Mouse (Mus musculus) kidney, embryonic 15.5 days (tissue): ENCODE measurements around the gene Extl1. TPM values are rescaled to one million over a fixed set of nuclear protein-coding genes. Genes with fewer than 3 reads are reported as not detected.
A peak's percentile ranks its signal among the peaks of the same experiment; 100 is the strongest.

Source experiments
- ATAC-seq: fragments of 200-750 bp; cut with Nextera tagmentation; replicated peaks from 2 replicates; pipeline ENCODE4 v1.8.0; 2017; ENCODE audit warnings: moderate TSS enrichment; ENCODE audit not compliant: low FRiP score
- H3K27ac ChIP-seq: fragments of 300-500 bp; sonication (generic); 2 replicates; pipeline ENCODE4 v1.5.1; 2015; ENCODE audit warnings: mild to moderate bottlenecking, inconsistent platforms
- H3K27me3 ChIP-seq: fragments of 300-500 bp; sonication (generic); 2 replicates; pipeline ENCODE4 v1.6.1; 2015; ENCODE audit warnings: inconsistent platforms
- H3K36me3 ChIP-seq: fragments of 300-500 bp; sonication (generic); 2 replicates; pipeline ENCODE4 v1.6.1; 2015; ENCODE audit warnings: inconsistent platforms
- H3K4me1 ChIP-seq: fragments of 300-500 bp; sonication (generic); 2 replicates; pipeline ENCODE4 v1.6.1; 2015; ENCODE audit warnings: inconsistent platforms
- H3K4me2 ChIP-seq: fragments of 300-500 bp; sonication (generic); 2 replicates; pipeline ENCODE4 v1.6.1; 2015; ENCODE audit warnings: moderate library complexity, mild to moderate bottlenecking, inconsistent platforms
- H3K4me3 ChIP-seq: fragments of 300-500 bp; sonication (generic); replicated peaks from 2 replicates; pipeline ENCODE4 v1.5.1; 2015; ENCODE audit warnings: mild to moderate bottlenecking, inconsistent platforms
- H3K9ac ChIP-seq: fragments of 300-500 bp; sonication (generic); 2 replicates; pipeline ENCODE4 v1.6.1; 2015; ENCODE audit warnings: mild to moderate bottlenecking, inconsistent platforms
- H3K9me3 ChIP-seq: fragments of 300-500 bp; sonication (generic); replicated peaks from 2 replicates; pipeline ENCODE4 v1.6.1; 2016; ENCODE audit warnings: inconsistent platforms
- WGBS: fragments of 180-500 bp; shearing (Covaris S2); methylation state at CpG from one replicate; pipeline ENCODE4 v1.1.7; 2015; ENCODE audit warnings: mixed read lengths; 5-methylcytosine and 5-hydroxymethylcytosine counted together
- polyA plus RNA-seq: library from polyadenylated mRNA; unstranded; fragments of >200 nt; fragmentation: Nextera tagmentation; extraction: Ambion mirVana; gene quantifications from 2 replicates; pipeline ENCODE4 v1.2.1, GENCODE M21; 2015

Gene Extl1
- polyA plus RNA-seq, 1 experiment from 2014 or later: 0.53 TPM

- Histone ChIP-seq H3K27ac (no peak overlapping the region), H3K9me3 (no peaks in the 10 kb centered on the region), H3K4me3 (no peak overlapping the region), H3K27me3 (0 out of 2 replicates have a peak, but pooled peaks cover 2% of the 10 kb centered on the region), H3K9ac (no peak overlapping the region), H3K36me3 (no peaks in the 10 kb centered on the region), H3K4me1 (peaks cover 12% of the 10 kb centered on the region), H3K4me2 (no peak overlapping the region)
- WGBS: 69% methylated on average over 5 of the region's 5 CpGs
- ATAC-seq: no peak
Observed at GRCm38 (mm10) chr4:134319674-134320073, 64.0 kb downstream of the Extl1 start.

DNA sequence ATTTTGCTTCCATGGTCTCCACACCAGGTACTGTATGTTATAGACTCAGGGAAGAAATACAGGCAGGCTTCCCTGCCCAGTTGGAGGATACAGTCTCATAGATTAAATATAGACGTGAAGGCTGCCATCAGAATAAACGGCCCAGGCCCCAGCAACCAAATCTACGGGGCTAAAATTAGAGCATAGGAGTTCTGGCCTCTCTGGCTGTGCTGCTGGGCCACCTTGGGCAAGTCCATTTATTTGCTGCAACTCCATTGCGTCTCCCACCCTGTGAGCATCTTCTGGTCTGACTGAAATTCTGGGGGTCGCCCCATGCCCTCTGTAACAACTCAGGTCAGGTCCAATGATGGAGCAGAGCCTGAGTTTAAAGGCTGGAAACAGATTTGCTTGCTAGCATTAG lies 64.6 kb downstream of the Extl1 start:
- 0 out of 2 replicates have a peak, but pooled peaks cover 2% of the 10 kb centered on the region for H3K27me3 ChIP-seq
- H3K4me3 ChIP-seq: no peak overlapping the region
- H3K27ac ChIP-seq: no peak overlapping the region
- H3K4me1 ChIP-seq: peaks cover 14% of the 10 kb centered on the region
- H3K36me3 ChIP-seq: no peaks in the 10 kb centered on the region
- H3K4me2 ChIP-seq: no peak overlapping the region
- H3K9ac ChIP-seq: no peak overlapping the region
- no peak for ATAC-seq
- H3K9me3 ChIP-seq: no peaks in the 10 kb centered on the region
- 88% methylated on average over 5 of the region's 5 CpGs for WGBS

DNA sequence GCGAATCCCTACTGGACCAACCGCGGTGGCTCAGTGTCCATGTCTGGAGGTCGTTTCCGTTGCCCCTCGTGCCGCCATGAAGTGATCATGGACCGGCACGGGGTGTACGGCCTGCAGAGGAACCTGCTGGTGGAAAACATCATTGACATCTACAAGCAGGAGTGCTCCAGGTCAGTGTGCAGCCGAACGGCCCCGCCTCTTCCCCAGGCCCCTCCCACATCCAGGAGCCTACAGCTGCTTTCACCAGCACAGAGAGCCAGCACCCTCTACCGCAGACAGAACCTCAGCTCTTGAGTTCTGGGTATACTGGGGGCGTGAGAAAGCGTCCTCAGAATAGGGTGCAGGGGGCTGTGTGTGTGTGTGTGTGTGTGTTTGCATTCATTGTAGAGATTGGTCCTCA lies 67.3 kb downstream of the Extl1 start:
- peaks cover 14% of the 10 kb centered on the region for H3K4me1 ChIP-seq
- no peak overlapping the region for H3K4me3 ChIP-seq
- H3K27ac ChIP-seq: no peak overlapping the region
- 53% methylated on average over 16 of the region's 16 CpGs for WGBS
- no peaks in the 10 kb centered on the region for H3K36me3 ChIP-seq
- H3K9me3 ChIP-seq: peaks cover 4% of the 10 kb centered on the region
- ATAC-seq: no peak
- H3K4me2 ChIP-seq: no peak overlapping the region
- 0 out of 2 replicates have a peak, but pooled peaks cover 2% of the 10 kb centered on the region for H3K27me3 ChIP-seq
- H3K9ac ChIP-seq: no peak overlapping the region

DNA sequence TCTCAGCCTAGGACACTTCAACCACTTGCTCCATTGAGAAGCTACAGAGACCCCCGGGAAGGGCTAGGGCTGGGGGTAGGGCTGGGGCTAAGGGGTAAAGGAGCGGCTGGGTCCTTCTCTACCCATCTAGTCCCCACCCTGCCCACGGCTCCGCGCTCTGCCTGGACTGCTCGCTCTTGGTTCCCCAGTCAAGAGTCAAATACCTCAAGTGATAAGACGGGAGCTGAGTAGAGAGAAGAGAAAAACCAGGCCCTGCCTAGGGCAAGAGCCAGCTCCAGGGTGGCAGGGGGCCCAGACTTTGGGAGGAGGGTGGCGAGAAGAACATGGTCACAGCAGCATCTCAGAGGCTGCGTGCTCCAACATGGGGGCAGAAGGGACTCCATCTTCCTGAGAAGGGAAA lies 68.2 kb downstream of the Extl1 start:
- 75% methylated on average over 9 of the region's 9 CpGs for WGBS
- Histone ChIP-seq H3K4me2 (peak overlapping the region; percentile 33), H3K36me3 (no peaks in the 10 kb centered on the region), H3K4me1 (peaks cover 14% of the 10 kb centered on the region), H3K4me3 (peak overlapping the region; percentile 8; the same call in 1 of the 2 replicates), H3K9me3 (peaks cover 4% of the 10 kb centered on the region), H3K9ac (no peak overlapping the region), H3K27ac (no peak overlapping the region), H3K27me3 (0 out of 2 replicates have a peak, but pooled peaks cover 2% of the 10 kb centered on the region)
- ATAC-seq: 0 out of 2 replicates have a peak, but pooled peaks have one; percentile 46

GRCm38 (mm10) chr4:134314876-134315275 lies 68.8 kb downstream of the Extl1 start, which contains the start of gene Trim63:
TSS of gene Trim63 (plus strand) at chr4:134315120.
- WGBS: 22% methylated on average over 11 of the region's 11 CpGs
- Histone ChIP-seq H3K27me3 (0 out of 2 replicates have a peak, but pooled peaks cover 2% of the 10 kb centered on the region), H3K9ac (no peak within 1 kb of the TSS), H3K36me3 (no peaks in the 10 kb centered on the region), H3K4me2 (peak within 1 kb of the TSS; percentile 33), H3K4me1 (peaks cover 14% of the 10 kb centered on the region), H3K4me3 (peak within 1 kb of the TSS; percentile 8; the same call in 1 of the 2 replicates), H3K27ac (no peak within 1 kb of the TSS), H3K9me3 (peaks cover 4% of the 10 kb centered on the region)
- ATAC-seq: no peak

- WGBS: 86% methylated on average over 4 of the region's 4 CpGs
- ATAC-seq: no peak
Observed at GRCm38 (mm10) chr4:134314081-134314655, 69.5 kb downstream of the Extl1 start.

GRCm38 (mm10) chr4:134312901-134313300 lies 70.7 kb downstream of the Extl1 start:
- no peak overlapping the region for H3K27ac ChIP-seq
- H3K4me1 ChIP-seq: peaks cover 15% of the 10 kb centered on the region
- no peaks in the 10 kb centered on the region for H3K36me3 ChIP-seq
- H3K9me3 ChIP-seq: peaks cover 4% of the 10 kb centered on the region
- no peak for ATAC-seq
- H3K4me2 ChIP-seq: no peak overlapping the region
- H3K27me3 ChIP-seq: 0 out of 2 replicates have a peak, but pooled peaks cover 2% of the 10 kb centered on the region
- H3K9ac ChIP-seq: no peak overlapping the region
- H3K4me3 ChIP-seq: no peak overlapping the region
- 95% methylated on average over 6 of the region's 6 CpGs for WGBS

More at GRCm38 (mm10) chr4:134314081-134314655, 69.5 kb downstream of the Extl1 start:
- H3K4me1 ChIP-seq: peaks cover 14% of the 10 kb centered on the region
- H3K4me2 ChIP-seq: no peak overlapping the region
- 0 out of 2 replicates have a peak, but pooled peaks cover 2% of the 10 kb centered on the region for H3K27me3 ChIP-seq
- no peaks in the 10 kb centered on the region for H3K36me3 ChIP-seq
- H3K27ac ChIP-seq: no peak overlapping the region
- peaks cover 4% of the 10 kb centered on the region for H3K9me3 ChIP-seq
- no peak overlapping the region for H3K9ac ChIP-seq
- H3K4me3 ChIP-seq: no peak overlapping the region

DNA sequence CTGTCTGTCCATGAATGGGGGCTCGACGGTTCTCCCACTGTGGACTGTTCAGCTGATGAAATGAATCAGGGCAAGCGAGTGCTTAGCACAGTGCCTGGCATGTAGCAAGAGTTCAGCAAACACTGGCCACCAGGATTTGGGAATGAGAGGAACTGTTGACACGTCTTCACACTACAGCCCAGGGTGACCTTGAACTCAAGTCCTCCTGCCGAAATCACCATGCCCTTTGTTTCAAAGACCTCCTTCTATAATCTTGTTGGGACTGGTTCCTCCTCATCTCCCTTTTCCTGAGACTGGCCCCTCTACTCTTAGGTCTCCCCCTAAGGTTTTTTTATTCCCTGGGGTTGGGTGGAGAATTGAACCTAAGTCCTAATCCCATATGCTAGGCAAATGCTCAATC lies 71.3 kb downstream of the Extl1 start:
- WGBS: 92% methylated on average over 5 of the region's 5 CpGs
- H3K36me3 ChIP-seq: no peaks in the 10 kb centered on the region
- H3K27me3 ChIP-seq: 0 out of 2 replicates have a peak, but pooled peaks cover 2% of the 10 kb centered on the region
- H3K4me1 ChIP-seq: peaks cover 20% of the 10 kb centered on the region
- ATAC-seq: no peak
- no peak overlapping the region for H3K4me2 ChIP-seq
- peaks cover 4% of the 10 kb centered on the region for H3K9me3 ChIP-seq
- H3K9ac ChIP-seq: no peak overlapping the region
- no peak overlapping the region for H3K4me3 ChIP-seq
- no peak overlapping the region for H3K27ac ChIP-seq

DNA sequence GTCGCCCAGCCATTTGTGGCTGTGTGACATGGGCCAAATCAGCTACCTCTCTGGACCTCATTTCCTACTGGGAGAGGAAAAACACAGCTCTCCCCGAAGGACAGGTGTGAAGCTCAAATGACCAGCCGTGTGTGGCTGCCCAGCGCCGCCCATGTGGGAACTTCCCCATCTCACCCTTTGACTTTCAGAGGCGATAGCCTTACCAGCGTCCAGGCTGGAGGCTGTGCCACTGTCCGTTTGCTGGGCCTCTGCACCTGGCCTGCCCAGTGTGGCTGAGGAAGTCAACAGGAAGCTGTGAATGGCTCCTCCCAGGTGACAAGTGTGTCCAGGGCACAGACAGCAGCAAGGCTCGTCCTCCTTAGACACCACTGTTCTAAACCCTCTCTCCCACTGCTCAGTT lies 71.9 kb downstream of the Extl1 start:
- no peak overlapping the region for H3K9ac ChIP-seq
- H3K4me2 ChIP-seq: no peak overlapping the region
- no peak for ATAC-seq
- H3K27ac ChIP-seq: no peak overlapping the region
- no peak overlapping the region for H3K4me3 ChIP-seq
- H3K36me3 ChIP-seq: no peaks in the 10 kb centered on the region
- H3K9me3 ChIP-seq: peaks cover 4% of the 10 kb centered on the region
- H3K4me1 ChIP-seq: peaks cover 26% of the 10 kb centered on the region
- H3K27me3 ChIP-seq: 0 out of 2 replicates have a peak, but pooled peaks cover 2% of the 10 kb centered on the region
- WGBS: 75% methylated on average over 9 of the region's 9 CpGs

- Histone ChIP-seq H3K4me1 (peaks cover 22% of the 10 kb centered on the region), H3K36me3 (no peaks in the 10 kb centered on the region), H3K9me3 (peaks cover 4% of the 10 kb centered on the region), H3K4me2 (no peak overlapping the region), H3K27me3 (0 out of 2 replicates have a peak, but pooled peaks cover 1% of the 10 kb centered on the region), H3K9ac (no peak overlapping the region), H3K27ac (no peak overlapping the region), H3K4me3 (no peak overlapping the region)
- WGBS: 80% methylated on average over 9 of the region's 9 CpGs
- ATAC-seq: no peak
Observed at GRCm38 (mm10) chr4:134310656-134311055, 73.0 kb downstream of the Extl1 start.

GRCm38 (mm10) chr4:134310106-134310505 lies 73.5 kb downstream of the Extl1 start:
- Histone ChIP-seq H3K27ac (no peak overlapping the region), H3K4me3 (no peak overlapping the region), H3K4me1 (peaks cover 19% of the 10 kb centered on the region), H3K27me3 (no peaks in the 10 kb centered on the region), H3K36me3 (no peaks in the 10 kb centered on the region), H3K9me3 (peaks cover 4% of the 10 kb centered on the region), H3K4me2 (no peak overlapping the region), H3K9ac (no peak overlapping the region)
- WGBS: 71% methylated on average over 7 of the region's 7 CpGs
- ATAC-seq: no peak

GRCm38 (mm10) chr4:134307367-134308072 lies 76.1 kb downstream of the Extl1 start:
- Histone ChIP-seq H3K27me3 (no peaks in the 10 kb centered on the region), H3K4me2 (peak overlapping the region; percentile 39), H3K4me3 (no peak overlapping the region; the same call in 1 of the 2 replicates), H3K4me1 (peaks cover 13% of the 10 kb centered on the region), H3K36me3 (no peaks in the 10 kb centered on the region), H3K9ac (no peak overlapping the region), H3K27ac (0 out of 2 replicates have a peak overlapping the region, but pooled peaks have one; percentile 37), H3K9me3 (no peaks in the 10 kb centered on the region)
- 17% methylated on average over 12 of the region's 12 CpGs for WGBS
- peak; percentile 49; the same call in 1 of the 2 replicates for ATAC-seq
